Mouse (Mus musculus) heart, embryonic 11.5 days (tissue): ENCODE results near the gene Shld2. TPM values are rescaled to one million over a fixed set of nuclear protein-coding genes. Genes with fewer than 3 reads are reported as not detected.

ENCODE experiments used
- ATAC-seq: fragments of 200-750 bp; cut with Nextera tagmentation; replicated peaks from 2 replicates; pipeline ENCODE4 v1.8.0; 2017; ENCODE audit warnings: moderate library complexity; ENCODE audit not compliant: insufficient number of reproducible peaks, low FRiP score, low TSS enrichment
- H3K27ac ChIP-seq: fragments of 300-500 bp; sonication (generic); 2 replicates; pipeline ENCODE4 v1.5.1; 2014; ENCODE audit warnings: mild to moderate bottlenecking, low read depth, low read length
- H3K27me3 ChIP-seq: fragments of 300-500 bp; sonication (generic); 2 replicates; pipeline ENCODE4 v1.6.1; 2014; ENCODE audit warnings: mild to moderate bottlenecking, low read length, mixed read lengths; ENCODE audit not compliant: control insufficient read depth, insufficient read depth
- H3K36me3 ChIP-seq: fragments of 300-500 bp; sonication (generic); 2 replicates; pipeline ENCODE4 v1.6.1; 2014; ENCODE audit warnings: mild to moderate bottlenecking, low read length, moderate library complexity, mixed read lengths; ENCODE audit not compliant: control insufficient read depth, insufficient read depth
- H3K4me1 ChIP-seq: fragments of 300-500 bp; sonication (generic); 2 replicates; pipeline ENCODE4 v1.6.1; 2014; ENCODE audit warnings: low read length; ENCODE audit not compliant: control insufficient read depth, insufficient read depth
- H3K4me2 ChIP-seq: fragments of 300-500 bp; sonication (generic); 2 replicates; pipeline ENCODE4 v1.6.1; 2014; ENCODE audit warnings: mild to moderate bottlenecking, moderate library complexity
- H3K4me3 ChIP-seq: fragments of 300-500 bp; sonication (generic); 2 replicates; pipeline ENCODE4 v1.5.1; 2014; ENCODE audit warnings: low read depth, low read length
- H3K9ac ChIP-seq: fragments of 300-500 bp; sonication (generic); 2 replicates; pipeline ENCODE4 v1.6.1; 2014; ENCODE audit warnings: mild to moderate bottlenecking, low read depth, low read length, moderate library complexity
- H3K9me3 ChIP-seq: fragments of 300-500 bp; sonication (generic); replicated peaks from 2 replicates; pipeline ENCODE4 v1.6.1; 2016; ENCODE audit warnings: low read length; ENCODE audit not compliant: control insufficient read depth
- WGBS: fragments of 180-500 bp; shearing (Covaris S2); extraction: QIAGEN DNeasy Blood & Tissue Kit; methylation state at CpG from one replicate; pipeline ENCODE4 v1.1.7; 2014; ENCODE audit not compliant: insufficient replicate concordance; 5-methylcytosine and 5-hydroxymethylcytosine counted together
- polyA plus RNA-seq: library from polyadenylated mRNA; unstranded; fragments of >200 nt; fragmentation: Nextera tagmentation; extraction: Ambion mirVana; gene quantifications from 2 replicates; pipeline ENCODE4 v1.2.1, GENCODE M21; 2014

Shld2 gene
- polyA plus RNA-seq, 1 experiment from 2014 or later: 6.9 TPM

DNA sequence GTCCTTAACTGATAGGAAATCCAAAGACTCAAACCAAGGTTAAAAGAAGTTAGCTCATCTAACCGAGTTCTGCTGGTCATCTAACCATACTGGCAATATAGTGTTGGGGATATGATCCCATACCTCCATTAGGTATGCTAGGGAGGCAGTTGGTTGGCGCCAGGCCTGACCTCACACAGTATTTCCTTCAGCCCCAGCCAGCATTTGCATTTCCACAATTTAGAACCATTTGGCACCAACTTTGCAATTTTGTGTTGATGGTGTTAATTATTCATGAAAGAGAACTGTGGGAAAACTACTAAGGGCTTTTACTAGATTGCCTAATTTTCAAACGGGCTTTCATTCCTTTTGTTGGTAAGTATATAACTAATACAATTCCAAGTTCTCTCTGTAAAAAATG, 21.6 kb upstream of the Shld2 start:
- peaks cover 22% of the 10 kb centered on the region for H3K36me3 ChIP-seq
- WGBS: 83% methylated on average over 3 of the region's 3 CpGs

DNA sequence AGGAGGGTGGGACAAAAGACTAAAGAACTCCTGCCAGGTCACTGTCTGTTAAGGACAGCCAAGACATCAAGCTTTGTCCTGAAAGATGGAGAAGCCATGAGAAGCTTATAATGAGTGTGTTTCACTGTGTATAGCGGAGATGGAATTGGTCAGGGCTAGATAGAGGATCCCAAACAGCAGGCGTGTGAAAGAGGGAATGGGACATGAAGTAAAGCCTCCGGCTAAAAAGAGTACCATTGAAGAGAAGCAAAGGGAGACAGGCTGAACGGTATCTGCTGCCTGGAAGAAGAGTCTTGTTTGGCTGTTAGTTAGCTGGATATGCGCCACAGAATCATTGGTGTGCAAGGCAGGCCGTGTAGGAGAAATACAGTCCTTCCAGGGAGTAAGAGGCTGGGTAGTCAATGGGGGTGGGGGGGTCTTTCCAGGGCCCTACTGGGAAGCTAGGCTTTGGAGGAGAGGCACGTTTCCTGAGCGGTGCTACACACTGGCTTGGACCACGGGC, 20.4 kb upstream of the Shld2 start:
- peaks cover 18% of the 10 kb centered on the region for H3K36me3 ChIP-seq
- H3K27ac ChIP-seq: no peak overlapping the region
- no peak overlapping the region for H3K4me3 ChIP-seq
- no peaks in the 10 kb centered on the region for H3K4me1 ChIP-seq
- no peak overlapping the region for H3K9ac ChIP-seq
- no peak overlapping the region for H3K4me2 ChIP-seq
- no peaks in the 10 kb centered on the region for H3K27me3 ChIP-seq
- WGBS: 87% methylated on average over 9 of the region's 9 CpGs
- no peak for ATAC-seq
- no peaks in the 10 kb centered on the region for H3K9me3 ChIP-seq

More for the DNA sequence above, 21.6 kb upstream of the Shld2 start:
- H3K9me3 ChIP-seq: no peaks in the 10 kb centered on the region
- no peak overlapping the region for H3K9ac ChIP-seq
- no peaks in the 10 kb centered on the region for H3K4me1 ChIP-seq
- no peak overlapping the region for H3K27ac ChIP-seq
- no peak for ATAC-seq
- H3K4me3 ChIP-seq: no peak overlapping the region
- no peaks in the 10 kb centered on the region for H3K27me3 ChIP-seq
- no peak overlapping the region for H3K4me2 ChIP-seq

DNA sequence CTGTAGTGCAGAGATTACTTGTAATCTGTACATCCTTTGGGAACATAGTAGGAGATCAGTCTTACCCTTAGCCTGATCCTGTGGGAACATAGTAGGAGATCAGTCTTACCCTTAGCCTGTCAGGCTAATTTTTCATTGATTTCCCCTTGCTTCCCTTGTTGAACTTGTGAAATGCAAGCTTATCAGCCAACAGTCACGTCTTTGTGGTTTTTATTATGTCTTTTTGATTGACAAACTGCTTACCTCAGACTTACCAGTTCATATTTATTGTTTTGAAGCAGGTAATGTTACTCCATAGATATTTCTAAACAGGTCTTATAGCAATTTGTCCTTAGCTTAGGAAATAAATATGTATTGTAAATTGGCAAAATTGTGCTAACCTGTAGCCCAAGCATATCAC, 17.3 kb upstream of the Shld2 start:
- no peak overlapping the region for H3K4me2 ChIP-seq
- H3K9me3 ChIP-seq: no peaks in the 10 kb centered on the region
- H3K36me3 ChIP-seq: peaks cover 8% of the 10 kb centered on the region
- H3K27me3 ChIP-seq: no peaks in the 10 kb centered on the region
- no peak overlapping the region for H3K4me3 ChIP-seq
- no peak overlapping the region for H3K9ac ChIP-seq
- no peak overlapping the region for H3K27ac ChIP-seq
- no peaks in the 10 kb centered on the region for H3K4me1 ChIP-seq
- no peak for ATAC-seq
- 77% methylated on average over 1 of the region's 1 CpGs for WGBS

DNA sequence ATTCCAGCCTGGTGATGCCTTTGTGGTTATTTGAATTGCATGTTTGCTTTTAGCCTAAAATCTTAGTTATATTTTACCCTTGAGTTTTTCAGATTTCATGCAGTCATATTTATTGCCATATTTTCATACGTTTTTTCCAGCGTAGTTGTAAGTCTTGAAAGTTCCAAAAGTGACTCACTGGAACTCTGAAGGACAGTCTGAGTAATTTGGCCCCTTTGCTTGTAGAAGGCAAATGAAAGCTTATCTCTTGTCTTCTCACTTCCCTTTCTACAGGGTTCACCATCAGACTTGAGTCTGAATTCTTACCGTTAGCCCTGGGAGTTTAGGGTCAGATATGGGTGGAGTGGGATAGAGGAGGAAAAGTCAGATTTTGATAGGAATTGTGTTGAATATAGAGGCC, 16.3 kb upstream of the Shld2 start:
- Histone ChIP-seq H3K9me3 (no peaks in the 10 kb centered on the region), H3K4me1 (no peaks in the 10 kb centered on the region), H3K27ac (no peak overlapping the region), H3K4me3 (no peak overlapping the region), H3K4me2 (no peak overlapping the region), H3K9ac (no peak overlapping the region), H3K36me3 (peaks cover 10% of the 10 kb centered on the region), H3K27me3 (no peaks in the 10 kb centered on the region)
- WGBS: 73% methylated on average over 3 of the region's 3 CpGs
- ATAC-seq: no peak

DNA sequence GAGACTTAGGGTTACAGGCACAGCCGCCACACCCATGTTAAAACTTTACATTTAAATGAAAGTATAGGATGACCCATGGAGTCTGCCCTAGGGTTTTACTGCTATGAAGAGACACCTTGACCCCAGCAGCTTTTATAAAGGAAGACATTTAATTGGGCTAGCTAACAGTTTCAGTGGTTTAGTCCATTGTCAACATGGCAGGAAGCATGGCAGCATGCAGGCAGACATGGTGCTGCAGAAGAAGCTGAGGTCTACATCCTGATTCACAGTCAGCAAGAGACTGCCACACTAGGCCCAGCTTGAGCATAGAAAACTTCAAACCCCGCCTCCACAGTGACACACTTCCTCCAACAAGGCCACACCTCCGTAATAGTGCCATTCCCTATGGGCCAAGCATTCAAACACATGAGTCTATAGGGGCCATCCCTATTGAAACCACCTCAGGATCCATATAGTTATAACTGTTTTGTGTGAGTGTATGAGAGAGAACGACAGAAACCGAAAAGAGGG, 13.3 kb upstream of the Shld2 start:
- H3K9me3 ChIP-seq: no peaks in the 10 kb centered on the region
- no peak for ATAC-seq
- no peak overlapping the region for H3K4me2 ChIP-seq
- no peak overlapping the region for H3K4me3 ChIP-seq
- no peaks in the 10 kb centered on the region for H3K4me1 ChIP-seq
- H3K27me3 ChIP-seq: no peaks in the 10 kb centered on the region
- H3K9ac ChIP-seq: no peak overlapping the region
- H3K36me3 ChIP-seq: peaks cover 12% of the 10 kb centered on the region
- no peak overlapping the region for H3K27ac ChIP-seq
- 94% methylated on average over 5 of the region's 5 CpGs for WGBS

DNA sequence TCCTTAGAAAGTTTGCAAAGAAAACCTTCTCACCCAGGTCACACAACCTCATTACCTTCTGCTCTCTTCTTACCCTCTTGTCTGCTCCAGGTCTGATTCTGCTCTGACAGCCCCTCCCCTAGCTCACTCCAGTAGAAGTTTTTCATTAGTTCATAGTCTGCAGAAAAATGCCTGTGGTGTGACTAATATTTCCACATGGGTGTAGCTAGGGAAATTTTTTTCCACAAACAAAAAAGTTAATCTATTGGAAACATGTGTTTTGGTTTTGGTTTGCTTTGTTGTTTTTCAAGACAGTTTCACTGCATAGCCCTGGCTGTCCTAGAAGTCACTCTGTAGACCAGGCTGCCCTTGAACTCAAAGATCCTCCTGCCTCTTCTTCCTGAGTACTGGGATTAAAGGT, 7.8 kb upstream of the Shld2 start:
- H3K4me2 ChIP-seq: no peak overlapping the region
- H3K4me1 ChIP-seq: peaks cover 5% of the 10 kb centered on the region; the same call in 1 of the 2 replicates
- no peak overlapping the region for H3K4me3 ChIP-seq
- peaks cover 8% of the 10 kb centered on the region for H3K36me3 ChIP-seq
- no peak overlapping the region for H3K9ac ChIP-seq
- no peaks in the 10 kb centered on the region for H3K27me3 ChIP-seq
- no peaks in the 10 kb centered on the region for H3K9me3 ChIP-seq
- ATAC-seq: no peak
- no peak overlapping the region for H3K27ac ChIP-seq

DNA sequence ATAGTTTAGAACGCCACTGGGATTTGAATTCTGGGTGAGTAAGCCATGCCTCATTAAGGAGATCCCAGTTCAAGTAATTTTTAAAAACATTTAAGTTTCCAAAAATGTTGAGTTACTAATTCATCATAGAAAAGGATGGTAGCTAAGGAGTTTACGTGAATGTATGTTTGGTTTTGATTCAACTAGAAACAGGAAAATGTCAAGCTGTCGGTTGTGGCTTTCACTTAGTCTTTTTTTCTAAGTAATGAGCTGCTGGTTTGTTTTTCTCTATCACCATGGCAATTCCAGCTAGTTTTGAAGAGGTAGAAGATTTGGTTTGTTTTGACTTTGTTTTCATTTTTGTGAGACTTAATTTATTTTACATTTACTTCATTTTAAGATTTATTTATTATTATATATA, 7.1 kb upstream of the Shld2 start:
- no peak overlapping the region for H3K9ac ChIP-seq
- peaks cover 10% of the 10 kb centered on the region for H3K4me1 ChIP-seq
- no peaks in the 10 kb centered on the region for H3K9me3 ChIP-seq
- H3K27me3 ChIP-seq: no peaks in the 10 kb centered on the region
- H3K4me2 ChIP-seq: no peak overlapping the region
- ATAC-seq: no peak
- no peak overlapping the region for H3K27ac ChIP-seq
- H3K4me3 ChIP-seq: no peak overlapping the region
- 85% methylated on average over 3 of the region's 3 CpGs for WGBS
- peaks cover 8% of the 10 kb centered on the region; the same call in 1 of the 2 replicates for H3K36me3 ChIP-seq

DNA sequence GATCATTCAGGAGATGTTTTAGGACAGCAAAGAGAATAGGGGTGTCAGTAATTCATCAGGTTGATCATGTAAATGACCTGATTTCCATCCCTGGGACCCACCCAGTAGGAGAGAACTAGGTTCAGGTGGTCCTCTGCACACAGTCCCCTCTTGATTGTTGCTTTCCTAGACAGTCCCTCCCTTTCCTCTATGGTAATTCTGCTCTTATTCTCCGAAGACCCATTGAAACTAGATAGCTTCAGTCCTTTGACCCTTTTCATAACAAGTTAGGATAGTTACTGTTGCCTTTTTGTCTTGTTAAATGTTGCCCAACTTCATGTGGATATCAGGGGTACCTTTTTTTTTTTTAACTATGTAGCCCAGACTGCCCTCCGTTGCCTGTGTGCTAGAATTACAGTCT, 6.1 kb upstream of the Shld2 start:
- no peak for ATAC-seq
- Histone ChIP-seq H3K27me3 (no peaks in the 10 kb centered on the region), H3K4me3 (no peak overlapping the region), H3K9me3 (no peaks in the 10 kb centered on the region), H3K36me3 (peaks cover 5% of the 10 kb centered on the region; the same call in 1 of the 2 replicates), H3K4me2 (no peak overlapping the region), H3K9ac (no peak overlapping the region), H3K4me1 (peaks cover 15% of the 10 kb centered on the region), H3K27ac (no peak overlapping the region)
- 96% methylated on average over 2 of the region's 2 CpGs for WGBS

DNA sequence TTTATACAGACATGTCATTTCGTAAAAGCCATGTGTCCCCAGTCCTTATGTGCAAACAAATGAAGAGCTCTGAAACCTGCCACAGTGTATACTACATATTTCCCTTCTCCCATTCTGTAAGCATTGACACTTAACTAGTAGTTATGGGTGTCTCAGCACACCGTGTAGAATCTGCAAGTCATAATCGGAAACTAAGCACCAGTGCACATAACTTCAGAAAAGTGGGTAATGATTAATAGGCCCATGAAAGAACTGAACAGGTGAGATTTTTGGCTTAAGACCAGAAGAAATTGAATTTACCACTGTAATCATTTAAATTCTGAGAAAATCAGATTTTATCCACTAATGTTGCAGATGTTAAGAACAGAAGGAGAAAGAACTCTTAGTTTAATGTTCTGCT, 4.5 kb upstream of the Shld2 start:
- Histone ChIP-seq H3K27ac (no peak overlapping the region), H3K9ac (no peak overlapping the region), H3K4me2 (no peak overlapping the region), H3K4me3 (no peak overlapping the region), H3K4me1 (peaks cover 15% of the 10 kb centered on the region), H3K9me3 (no peaks in the 10 kb centered on the region), H3K27me3 (no peaks in the 10 kb centered on the region), H3K36me3 (peaks cover 2% of the 10 kb centered on the region; the same call in 1 of the 2 replicates)
- WGBS: 84% methylated on average over 3 of the region's 3 CpGs
- no peak for ATAC-seq
